Mouse (Mus musculus): Measurements from ENCODE around the gene Zfp652. TPM values are rescaled to one million over a fixed set of nuclear protein-coding genes. Genes with fewer than 3 reads are reported as not detected.

Zfp652 gene
- polyA plus RNA-seq, 1 experiment from 2014 or later, result 22.4 TPM

DNA sequence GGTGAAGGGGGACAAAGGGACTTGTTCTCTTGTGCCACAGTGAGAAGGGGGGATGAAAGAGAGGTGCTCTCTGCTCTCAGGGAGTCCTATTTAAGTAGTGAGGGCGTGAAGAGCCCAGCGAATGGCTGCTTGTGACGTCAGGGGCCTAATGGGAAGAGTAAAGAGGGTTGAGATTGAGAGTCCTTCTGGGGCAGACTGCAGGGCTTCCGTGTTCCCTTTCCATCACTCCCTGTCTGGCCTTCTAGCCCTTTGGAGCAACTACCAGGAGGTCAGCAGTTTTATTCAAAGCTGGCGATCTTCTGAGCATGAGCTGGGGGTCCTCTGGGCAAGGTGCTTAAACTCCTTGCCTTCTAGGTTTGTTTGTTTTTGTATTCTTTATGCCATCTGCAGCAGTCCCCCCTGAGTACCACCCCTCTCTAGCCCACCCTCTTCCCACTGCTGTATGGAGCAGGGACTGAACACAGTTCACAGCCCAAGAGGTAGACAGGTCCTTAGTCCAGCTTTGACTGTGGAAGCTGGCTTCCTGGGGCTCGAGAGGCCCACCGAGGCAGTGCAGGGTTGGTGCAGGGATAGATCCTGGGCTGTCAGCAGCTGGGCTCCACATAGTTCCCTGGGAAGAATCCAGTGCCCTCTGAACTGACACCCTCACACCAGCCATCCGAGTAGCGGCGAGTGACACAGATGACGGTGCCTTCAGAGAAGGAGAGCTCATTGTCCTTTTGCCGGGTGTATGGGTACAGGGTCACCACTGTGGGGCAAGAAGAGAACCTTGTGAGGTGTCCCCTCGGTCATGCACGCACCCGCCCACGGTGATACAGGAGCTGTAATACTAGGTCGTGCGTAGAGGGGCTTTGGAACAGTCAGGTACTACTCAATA, 119.9 kb downstream of the Zfp652 start:
- Histone ChIP-seq H3K9ac (ENCODE audit: low read length) (no peak overlapping the region), H3K4me3 (replicated peaks; ENCODE audit: low read length) (no peak overlapping the region), H3K4me2 (ENCODE audit: low read depth, low read length) (no peak overlapping the region), H3K4me1 (ENCODE audit: control insufficient read depth, insufficient read depth, low read length) (peaks cover 42% of the 10 kb centered on the region), H3K27ac (ENCODE audit: low read length) (no peak overlapping the region), H3K9me3 (replicated peaks; ENCODE audit: control insufficient read depth, low read length) (no peaks in the 10 kb centered on the region), H3K36me3 (ENCODE audit: control insufficient read depth, insufficient read depth, low read length) (no peaks in the 10 kb centered on the region), H3K27me3 (ENCODE audit: control insufficient read depth, insufficient read depth, low read length) (peaks cover 70% of the 10 kb centered on the region)
- no peak for ATAC-seq (ENCODE audit: insufficient read depth, low FRiP score)
- WGBS, result 56% methylated on average over 18 of the region's 18 CpGs

DNA sequence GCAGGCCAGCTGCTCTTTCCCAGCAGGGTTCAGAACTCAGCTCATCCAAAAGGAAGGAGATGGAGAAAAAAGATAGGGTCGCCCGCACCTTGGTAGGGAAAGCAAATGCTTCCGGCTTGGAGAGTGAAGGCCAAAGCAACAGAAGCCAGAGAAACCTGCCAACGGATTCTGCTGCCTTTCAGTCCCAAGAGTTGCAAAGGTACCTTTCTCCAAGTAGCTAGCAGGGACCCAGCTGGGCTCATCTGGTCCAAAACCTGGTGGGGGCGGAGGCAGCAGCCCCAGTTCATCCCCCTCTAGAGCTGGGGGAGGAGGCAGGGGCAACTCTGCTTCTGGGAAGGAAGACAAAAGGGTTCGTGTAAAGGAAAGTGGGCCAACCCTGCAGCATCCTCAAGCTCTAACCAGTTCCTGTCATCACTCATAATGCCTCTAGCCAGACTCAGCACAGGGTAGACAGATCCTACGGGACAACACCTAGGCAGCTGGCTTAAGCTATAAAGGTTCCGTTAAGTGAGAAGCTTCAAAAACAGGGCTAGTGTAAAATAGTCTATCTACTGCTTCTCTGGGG, 120.6 kb downstream of the Zfp652 start:
- no peak for ATAC-seq (ENCODE audit: insufficient read depth, low FRiP score)
- no peaks in the 10 kb centered on the region for H3K36me3 ChIP-seq (ENCODE audit: control insufficient read depth, insufficient read depth, low read length)
- H3K9ac ChIP-seq (ENCODE audit: low read length), result no peak overlapping the region
- H3K4me1 ChIP-seq (ENCODE audit: control insufficient read depth, insufficient read depth, low read length), result peaks cover 44% of the 10 kb centered on the region
- no peak overlapping the region for H3K27ac ChIP-seq (ENCODE audit: low read length)
- WGBS, result 37% methylated on average over 8 of the region's 8 CpGs
- H3K27me3 ChIP-seq (ENCODE audit: control insufficient read depth, insufficient read depth, low read length), result peaks cover 67% of the 10 kb centered on the region
- H3K4me2 ChIP-seq (ENCODE audit: low read depth, low read length), result no peak overlapping the region
- H3K4me3 ChIP-seq (replicated peaks; ENCODE audit: low read length), result no peak overlapping the region
- H3K9me3 ChIP-seq (replicated peaks; ENCODE audit: control insufficient read depth, low read length), result no peaks in the 10 kb centered on the region

DNA sequence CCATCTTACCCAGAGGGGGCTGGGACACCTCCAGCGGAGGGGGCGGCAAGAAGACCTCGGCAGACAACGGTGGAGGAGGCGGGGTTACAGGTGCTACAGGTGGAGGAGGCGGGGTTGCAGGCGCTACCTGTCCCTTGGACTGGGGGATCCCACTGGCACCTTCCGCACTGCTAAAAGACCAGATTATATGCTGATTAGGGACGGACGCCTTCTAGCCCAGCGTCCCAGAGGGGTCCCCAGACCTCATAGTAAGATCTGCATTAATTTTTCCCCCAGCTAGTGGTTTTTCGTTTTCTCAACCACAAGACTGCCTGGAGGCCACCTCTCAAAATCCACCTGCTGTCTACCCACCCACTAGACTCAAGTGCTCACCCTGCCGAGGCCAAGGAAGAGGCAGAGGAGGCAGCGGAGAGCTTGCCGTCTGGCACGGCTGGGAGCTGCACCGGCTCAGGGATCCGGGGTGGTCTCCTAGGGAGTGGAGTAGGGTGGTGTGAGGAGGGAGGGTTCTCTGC, 121.2 kb downstream of the Zfp652 start:
- Histone ChIP-seq H3K4me3 (replicated peaks; ENCODE audit: low read length) (no peak overlapping the region), H3K4me2 (ENCODE audit: low read depth, low read length) (no peak overlapping the region), H3K4me1 (ENCODE audit: control insufficient read depth, insufficient read depth, low read length) (peaks cover 44% of the 10 kb centered on the region), H3K27ac (ENCODE audit: low read length) (no peak overlapping the region), H3K9me3 (replicated peaks; ENCODE audit: control insufficient read depth, low read length) (no peaks in the 10 kb centered on the region), H3K9ac (ENCODE audit: low read length) (no peak overlapping the region), H3K36me3 (ENCODE audit: control insufficient read depth, insufficient read depth, low read length) (no peaks in the 10 kb centered on the region), H3K27me3 (ENCODE audit: control insufficient read depth, insufficient read depth, low read length) (peaks cover 61% of the 10 kb centered on the region)
- 14% methylated on average over 18 of the region's 18 CpGs for WGBS
- ATAC-seq (ENCODE audit: insufficient read depth, low FRiP score), result no peak

DNA sequence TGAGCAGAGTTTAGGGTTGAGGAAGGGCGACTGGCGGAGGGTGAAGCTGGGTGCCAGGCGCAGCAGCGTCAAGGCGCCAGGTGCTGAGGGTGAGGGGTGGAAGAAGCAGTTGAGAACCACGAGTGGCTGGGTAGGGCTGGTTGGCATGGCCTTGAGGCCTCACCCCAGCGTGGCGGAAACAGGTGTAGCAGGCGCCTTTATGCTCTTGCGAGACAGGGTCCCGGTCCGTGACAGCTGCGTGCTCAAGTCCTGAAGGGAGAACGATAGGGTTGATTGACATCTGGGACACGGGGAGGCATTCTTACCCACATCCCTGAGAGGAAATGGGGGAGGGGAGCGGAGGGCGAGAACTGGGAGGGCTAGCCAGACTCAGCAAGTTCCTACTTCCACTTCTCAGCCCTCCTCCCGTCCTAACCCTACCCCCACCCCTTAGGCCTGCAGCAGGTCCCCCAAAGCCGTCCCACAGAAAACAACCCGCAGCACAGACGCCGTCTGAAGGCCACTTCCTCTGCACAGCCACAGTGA, 121.7 kb downstream of the Zfp652 start:
- Histone ChIP-seq H3K4me2 (ENCODE audit: low read depth, low read length) (no peak overlapping the region), H3K4me1 (ENCODE audit: control insufficient read depth, insufficient read depth, low read length) (peaks cover 44% of the 10 kb centered on the region), H3K27ac (ENCODE audit: low read length) (no peak overlapping the region), H3K27me3 (ENCODE audit: control insufficient read depth, insufficient read depth, low read length) (peaks cover 56% of the 10 kb centered on the region), H3K9me3 (replicated peaks; ENCODE audit: control insufficient read depth, low read length) (no peaks in the 10 kb centered on the region), H3K9ac (ENCODE audit: low read length) (no peak overlapping the region), H3K36me3 (ENCODE audit: control insufficient read depth, insufficient read depth, low read length) (no peaks in the 10 kb centered on the region), H3K4me3 (replicated peaks; ENCODE audit: low read length) (no peak overlapping the region)
- 11% methylated on average over 22 of the region's 22 CpGs for WGBS
- ATAC-seq (ENCODE audit: insufficient read depth, low FRiP score), result no peak

DNA sequence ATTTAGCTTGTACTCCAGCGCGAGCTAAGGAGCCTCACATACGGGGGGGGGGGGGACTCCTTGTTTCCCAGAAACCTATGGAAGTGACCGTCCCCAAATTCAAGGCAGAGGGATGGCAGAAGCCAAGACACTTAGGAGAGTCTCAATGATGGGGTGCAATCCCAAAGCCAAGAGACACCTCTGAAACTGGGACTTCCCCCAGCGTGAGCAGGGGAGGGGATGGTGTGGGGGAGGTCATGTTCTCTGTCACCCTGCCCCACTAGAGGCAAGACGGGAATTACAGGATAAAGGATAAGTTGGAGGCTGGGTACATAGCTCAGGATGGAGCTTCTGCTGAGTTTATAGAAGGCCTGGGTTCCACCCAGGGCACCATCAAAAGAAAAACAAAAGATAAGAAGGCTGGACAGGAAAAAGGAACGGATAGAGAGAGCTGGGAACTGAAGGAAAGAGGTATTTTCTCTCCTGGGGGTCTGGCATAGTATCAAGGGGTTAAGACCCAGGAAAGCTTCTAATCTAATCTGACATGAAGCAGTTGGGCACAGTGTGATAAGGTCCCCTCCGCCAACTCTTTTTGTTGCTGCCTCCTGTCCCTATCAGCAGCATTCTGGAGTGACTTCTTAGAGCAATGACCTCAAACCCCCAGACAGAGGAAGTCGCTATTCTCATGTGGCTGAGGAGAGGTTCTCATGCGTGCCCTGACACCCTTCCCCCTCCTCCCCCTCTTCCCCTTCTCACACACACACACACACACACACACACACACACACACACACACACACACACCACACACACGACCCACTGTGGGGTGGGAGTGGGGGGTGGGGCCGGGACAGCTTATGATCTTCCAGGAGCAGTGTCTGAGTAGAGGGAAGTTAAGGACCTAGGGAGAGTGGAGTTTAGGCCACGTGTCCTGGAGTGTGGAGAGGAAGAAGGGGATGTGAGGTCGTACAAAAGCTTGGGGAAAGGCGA, 122.6 kb downstream of the Zfp652 start:
- Histone ChIP-seq H3K27me3 (ENCODE audit: control insufficient read depth, insufficient read depth, low read length) (peaks cover 48% of the 10 kb centered on the region), H3K36me3 (ENCODE audit: control insufficient read depth, insufficient read depth, low read length) (no peaks in the 10 kb centered on the region), H3K4me2 (ENCODE audit: low read depth, low read length) (peak overlapping the region; percentile 4; the same call in 1 of the 2 replicates), H3K9ac (ENCODE audit: low read length) (no peak overlapping the region), H3K4me1 (ENCODE audit: control insufficient read depth, insufficient read depth, low read length) (peaks cover 43% of the 10 kb centered on the region), H3K4me3 (replicated peaks; ENCODE audit: low read length) (no peak overlapping the region), H3K27ac (ENCODE audit: low read length) (no peak overlapping the region; the same call in 1 of the 2 replicates), H3K9me3 (replicated peaks; ENCODE audit: control insufficient read depth, low read length) (no peaks in the 10 kb centered on the region)
- ATAC-seq (ENCODE audit: insufficient read depth, low FRiP score), result no peak
- WGBS, result 28% methylated on average over 15 of the region's 15 CpGs

DNA sequence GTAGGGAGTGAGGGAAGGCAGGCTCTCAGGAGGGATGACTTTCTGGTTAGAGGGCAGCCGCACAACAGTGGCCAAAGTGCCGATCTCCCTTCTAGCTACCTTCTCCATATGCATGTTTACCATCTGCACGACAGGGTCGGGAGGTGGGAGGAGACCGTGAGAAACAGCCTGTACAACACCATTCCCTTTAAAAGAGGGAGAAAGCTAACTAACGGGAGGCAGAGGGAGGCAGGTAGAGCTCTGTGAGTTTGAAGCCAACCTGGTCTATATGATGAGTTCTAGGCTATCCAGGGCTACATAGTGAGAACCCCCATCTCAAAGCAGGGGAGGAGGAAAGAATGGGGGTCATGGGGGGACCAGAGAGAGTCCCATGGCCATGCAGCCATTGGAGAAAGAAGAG, 123.4 kb downstream of the Zfp652 start:
- no peak overlapping the region for H3K27ac ChIP-seq (ENCODE audit: low read length)
- no peaks in the 10 kb centered on the region for H3K9me3 ChIP-seq (replicated peaks; ENCODE audit: control insufficient read depth, low read length)
- no peak for ATAC-seq (ENCODE audit: insufficient read depth, low FRiP score)
- H3K4me2 ChIP-seq (ENCODE audit: low read depth, low read length), result peak overlapping the region; percentile 4; the same call in 1 of the 2 replicates
- WGBS, result 33% methylated on average over 6 of the region's 6 CpGs
- no peak overlapping the region for H3K9ac ChIP-seq (ENCODE audit: low read length)
- peaks cover 40% of the 10 kb centered on the region for H3K27me3 ChIP-seq (ENCODE audit: control insufficient read depth, insufficient read depth, low read length)
- H3K4me1 ChIP-seq (ENCODE audit: control insufficient read depth, insufficient read depth, low read length), result peaks cover 35% of the 10 kb centered on the region
- H3K36me3 ChIP-seq (ENCODE audit: control insufficient read depth, insufficient read depth, low read length), result no peaks in the 10 kb centered on the region
- H3K4me3 ChIP-seq (replicated peaks; ENCODE audit: low read length), result no peak overlapping the region

DNA sequence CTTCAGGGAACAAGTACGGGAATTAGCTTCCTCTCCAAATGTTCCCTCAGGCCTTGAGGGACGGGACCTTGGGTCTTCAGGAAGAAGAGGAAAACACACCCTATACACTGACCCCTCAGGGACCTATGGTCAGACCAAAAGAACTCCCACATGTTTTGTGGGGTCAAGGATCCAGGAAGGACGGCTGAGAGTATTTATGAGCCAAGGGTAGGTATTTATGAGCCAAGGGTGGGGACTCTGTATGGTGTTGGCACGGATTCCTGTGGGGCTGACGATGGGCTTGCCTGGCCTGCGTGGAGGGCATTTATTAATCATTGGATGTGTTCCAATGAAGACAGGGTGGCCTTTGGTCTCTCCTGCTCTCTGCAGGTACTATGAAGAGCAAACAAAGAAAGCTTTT, 124.0 kb downstream of the Zfp652 start:
- peaks cover 34% of the 10 kb centered on the region for H3K27me3 ChIP-seq (ENCODE audit: control insufficient read depth, insufficient read depth, low read length)
- H3K36me3 ChIP-seq (ENCODE audit: control insufficient read depth, insufficient read depth, low read length), result no peaks in the 10 kb centered on the region
- no peak overlapping the region for H3K4me2 ChIP-seq (ENCODE audit: low read depth, low read length)
- no peak overlapping the region for H3K27ac ChIP-seq (ENCODE audit: low read length)
- 52% methylated on average over 6 of the region's 6 CpGs for WGBS
- no peak overlapping the region for H3K4me3 ChIP-seq (replicated peaks; ENCODE audit: low read length)
- no peak overlapping the region for H3K9ac ChIP-seq (ENCODE audit: low read length)
- H3K4me1 ChIP-seq (ENCODE audit: control insufficient read depth, insufficient read depth, low read length), result peaks cover 29% of the 10 kb centered on the region
- ATAC-seq (ENCODE audit: insufficient read depth, low FRiP score), result 0 out of 2 replicates have a peak, but pooled peaks have one; percentile 13
- H3K9me3 ChIP-seq (replicated peaks; ENCODE audit: control insufficient read depth, low read length), result no peaks in the 10 kb centered on the region

DNA sequence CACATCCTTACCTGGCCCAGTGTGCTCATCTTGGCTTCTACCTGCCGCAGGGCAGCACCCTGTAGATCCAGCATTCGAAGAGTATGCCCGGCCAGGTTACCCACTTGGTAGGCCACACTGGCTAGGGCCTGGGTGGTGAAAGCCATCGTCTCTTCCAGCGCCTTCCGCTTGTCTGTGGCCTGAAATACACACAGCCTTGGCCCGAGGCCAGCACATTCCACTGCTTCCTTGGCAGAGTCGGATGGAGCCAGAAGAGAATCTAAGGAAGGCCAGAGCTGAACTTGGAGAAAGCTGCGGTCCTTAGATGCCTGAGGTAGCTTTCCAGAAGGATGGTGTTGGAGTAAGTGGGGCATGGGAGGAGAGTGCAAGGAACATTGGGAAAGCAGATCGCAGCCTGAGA, 124.6 kb downstream of the Zfp652 start, which contains the start of gene Gngt2:
Gene Gngt2, plus strand, starts transcription at position 158 of the 400 bp plus-strand sequence.
- Histone ChIP-seq H3K9me3 (replicated peaks; ENCODE audit: control insufficient read depth, low read length) (no peaks in the 10 kb centered on the region), H3K27me3 (ENCODE audit: control insufficient read depth, insufficient read depth, low read length) (peaks cover 27% of the 10 kb centered on the region), H3K4me1 (ENCODE audit: control insufficient read depth, insufficient read depth, low read length) (peaks cover 32% of the 10 kb centered on the region), H3K4me3 (replicated peaks; ENCODE audit: low read length) (no peak within 1 kb of the TSS), H3K9ac (ENCODE audit: low read length) (no peak within 1 kb of the TSS), H3K27ac (ENCODE audit: low read length) (no peak within 1 kb of the TSS), H3K36me3 (ENCODE audit: control insufficient read depth, insufficient read depth, low read length) (no peaks in the 10 kb centered on the region), H3K4me2 (ENCODE audit: low read depth, low read length) (no peak within 1 kb of the TSS; the same call in 1 of the 2 replicates)
- WGBS, result 42% methylated on average over 10 of the region's 10 CpGs
- ATAC-seq (ENCODE audit: insufficient read depth, low FRiP score), result peak; percentile 31; the same call in 1 of the 2 replicates

Data from stomach, embryonic 16.5 days (tissue).